Mouse (Mus musculus) lung, postnatal 0 days (tissue): ENCODE data around the gene Tfip11. TPM values are rescaled to one million over a fixed set of nuclear protein-coding genes. Genes with fewer than 3 reads are reported as not detected.

Experiments used
- ATAC-seq: fragments of 200-750 bp; cut with Nextera tagmentation; 2 replicates; pipeline ENCODE4 v1.8.0; 2017; ENCODE audit warnings: moderate library complexity
- DNase-seq: peaks from one replicate; pipeline ENCODE4 v3.0.0-alpha.2; 2016; ENCODE audit warnings: low spot score
- H3K27ac ChIP-seq: fragments of 300-500 bp; sonication (generic); 2 replicates; pipeline ENCODE4 v1.5.1; 2014; ENCODE audit warnings: antibody characterized with exemption, mild to moderate bottlenecking, low read length, mixed read lengths
- H3K27me3 ChIP-seq: fragments of 300-500 bp; sonication (generic); replicated peaks from 2 replicates; pipeline ENCODE4 v1.6.1; 2014; ENCODE audit warnings: low read length, mixed read lengths; ENCODE audit not compliant: insufficient read depth
- H3K36me3 ChIP-seq: fragments of 300-500 bp; sonication (generic); 2 replicates; pipeline ENCODE4 v1.6.1; 2014; ENCODE audit warnings: low read length, mixed read lengths; ENCODE audit not compliant: insufficient read depth
- H3K4me1 ChIP-seq: fragments of 300-500 bp; sonication (generic); 2 replicates; pipeline ENCODE4 v1.6.1; 2014; ENCODE audit warnings: antibody characterized with exemption, low read depth, low read length, mixed read lengths; ENCODE audit not compliant: insufficient read depth
- H3K4me2 ChIP-seq: fragments of 300-500 bp; sonication (generic); replicated peaks from 2 replicates; pipeline ENCODE4 v1.6.1; 2014; ENCODE audit warnings: low read depth, mild to moderate bottlenecking, low read length, moderate library complexity, mixed read lengths
- H3K4me3 ChIP-seq: fragments of 300-500 bp; sonication (generic); 2 replicates; pipeline ENCODE4 v1.5.1; 2014; ENCODE audit warnings: low read depth, low read length
- H3K9ac ChIP-seq: fragments of 300-500 bp; sonication (generic); replicated peaks from 2 replicates; pipeline ENCODE4 v1.6.1; 2014; ENCODE audit warnings: low read depth, mild to moderate bottlenecking
- H3K9me3 ChIP-seq: fragments of 300-500 bp; sonication (generic); 2 replicates; pipeline ENCODE4 v1.6.1; 2016; ENCODE audit warnings: low read length, mixed read lengths
- CTCF ChIP-seq: IDR thresholded peaks from 2 replicates; pipeline ENCODE4 v1.5.1; 2016; ENCODE audit warnings: antibody characterized with exemption, mild to moderate bottlenecking
- EP300 ChIP-seq: IDR thresholded peaks from 2 replicates; pipeline ENCODE4 v1.6.1; 2016; ENCODE audit warnings: antibody characterized with exemption, mild to moderate bottlenecking, control low read depth
- WGBS: fragments of 180-500 bp; shearing (Covaris S2); extraction: QIAGEN DNeasy Blood & Tissue Kit; methylation state at CpG from one replicate; pipeline ENCODE4 v1.1.7; 2014; 5-methylcytosine and 5-hydroxymethylcytosine counted together
- polyA plus RNA-seq: library from polyadenylated mRNA; unstranded; fragments of >200 nt; fragmentation: Nextera tagmentation; extraction: Ambion mirVana; gene quantifications from 2 replicates; pipeline ENCODE4 v1.2.1, GENCODE M21; 2015

The Tfip11 gene
- polyA plus RNA-seq, 1 experiment from 2014 or later = 16.0 TPM

DNA sequence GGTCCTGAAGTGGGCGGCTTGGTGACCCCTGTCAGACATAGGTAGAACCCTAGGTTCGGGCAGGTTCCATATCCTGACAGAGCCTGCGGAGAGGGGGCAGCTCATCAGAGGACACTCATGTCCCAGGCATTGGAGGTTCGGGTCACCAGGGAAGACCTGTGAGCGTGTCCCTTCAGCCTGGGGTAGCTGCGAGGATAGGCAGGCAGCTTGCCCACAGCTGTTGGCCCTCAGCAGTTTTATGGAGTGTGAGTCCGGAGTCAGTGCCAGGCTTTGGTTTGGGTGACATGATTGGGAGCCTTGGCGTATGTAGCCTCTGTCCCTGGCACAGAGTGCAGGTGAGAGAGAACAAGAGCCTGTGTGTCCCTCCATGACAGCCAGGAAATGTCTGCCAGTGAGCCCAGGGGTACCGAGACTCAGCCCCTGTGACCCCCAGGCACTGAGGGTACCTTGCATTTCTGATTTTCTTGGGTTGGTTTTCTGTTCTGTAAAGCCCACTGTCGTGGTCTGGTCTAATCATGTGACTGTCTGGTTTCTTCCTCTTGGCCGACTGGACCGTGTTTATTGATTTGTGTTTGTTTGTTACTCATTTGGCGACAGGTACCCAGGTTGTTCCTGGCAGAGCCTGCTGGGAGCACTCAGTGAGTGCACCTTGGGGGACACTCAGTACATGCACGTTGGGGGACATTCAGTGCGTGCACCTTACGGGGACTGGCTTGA lies 36.2 kb upstream of the Tfip11 start:
- H3K27ac ChIP-seq = peak overlapping the region; percentile 79; the same call in 1 of the 2 replicates
- no peaks in the 10 kb centered on the region for H3K27me3 ChIP-seq
- peak overlapping the region; percentile 43 for H3K4me2 ChIP-seq
- WGBS = 63% methylated on average over 16 of the region's 16 CpGs
- H3K9me3 ChIP-seq = no peaks in the 10 kb centered on the region
- ATAC-seq (peak; percentile 11; the same call in 1 of the 2 replicates), DNase-seq (peak; percentile 58)
- no peaks in the 10 kb centered on the region for H3K36me3 ChIP-seq
- no peak for TF ChIP-seq EP300
- TF ChIP-seq CTCF = no peak
- peak overlapping the region; percentile 39 for H3K9ac ChIP-seq
- H3K4me1 ChIP-seq = peaks cover 33% of the 10 kb centered on the region
- peak overlapping the region; percentile 29; the same call in 1 of the 2 replicates for H3K4me3 ChIP-seq

DNA sequence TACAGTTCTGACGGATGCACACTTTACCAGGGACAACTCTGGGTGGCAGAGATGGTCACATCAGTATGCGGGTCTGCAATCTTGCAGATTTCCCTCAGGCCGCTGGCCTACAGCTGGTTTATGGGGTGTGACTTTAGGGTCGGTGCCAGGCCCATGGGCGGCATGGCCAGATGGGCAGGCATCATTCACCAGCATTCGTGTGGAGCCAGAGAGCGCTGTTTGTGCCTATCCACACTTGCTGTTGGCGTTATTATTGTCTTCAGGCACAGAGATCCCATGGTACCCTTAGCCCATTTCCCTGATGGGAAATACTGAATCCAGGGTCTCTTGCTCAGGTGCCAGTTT lies 35.6 kb upstream of the Tfip11 start:
- 78% methylated on average over 8 of the region's 8 CpGs for WGBS
- Histone ChIP-seq H3K36me3 (no peaks in the 10 kb centered on the region), H3K9ac (0 out of 2 replicates have a peak overlapping the region, but pooled peaks have one; percentile 39), H3K4me3 (no peak overlapping the region), H3K27ac (no peak overlapping the region), H3K4me1 (peaks cover 34% of the 10 kb centered on the region), H3K9me3 (no peaks in the 10 kb centered on the region), H3K4me2 (peak overlapping the region; percentile 43), H3K27me3 (no peaks in the 10 kb centered on the region)
- TF ChIP-seq CTCF = no peak
- TF ChIP-seq EP300 = no peak
- ATAC-seq (no peak), DNase-seq (no peak)

DNA sequence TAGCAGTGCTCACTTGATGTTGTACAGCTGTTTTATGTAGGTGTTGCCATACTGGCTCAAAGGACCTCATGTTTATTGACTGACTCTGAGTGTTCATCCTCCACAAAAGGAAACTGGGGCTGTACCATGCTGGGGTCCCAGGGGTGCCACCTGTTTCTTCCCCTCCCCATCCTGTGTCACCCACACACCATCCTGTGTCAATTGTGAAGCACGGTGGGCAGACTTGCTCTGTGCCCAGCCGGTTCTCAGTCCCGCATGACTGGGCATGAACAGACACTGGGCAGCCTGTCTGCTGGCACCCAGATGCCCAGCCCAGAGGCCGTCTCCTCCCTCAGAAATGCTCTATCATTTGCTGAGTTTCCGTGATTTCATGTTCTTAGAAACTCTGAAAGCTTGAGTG lies 34.3 kb upstream of the Tfip11 start:
- ATAC-seq (no peak), DNase-seq (no peak)
- Histone ChIP-seq H3K4me3 (no peak overlapping the region), H3K4me1 (peaks cover 28% of the 10 kb centered on the region), H3K9ac (no peak overlapping the region), H3K9me3 (no peaks in the 10 kb centered on the region), H3K27ac (no peak overlapping the region), H3K36me3 (no peaks in the 10 kb centered on the region), H3K27me3 (no peaks in the 10 kb centered on the region), H3K4me2 (0 out of 2 replicates have a peak overlapping the region, but pooled peaks have one; percentile 1)
- no peak for TF ChIP-seq CTCF
- TF ChIP-seq EP300 = no peak
- 82% methylated on average over 5 of the region's 5 CpGs for WGBS

DNA sequence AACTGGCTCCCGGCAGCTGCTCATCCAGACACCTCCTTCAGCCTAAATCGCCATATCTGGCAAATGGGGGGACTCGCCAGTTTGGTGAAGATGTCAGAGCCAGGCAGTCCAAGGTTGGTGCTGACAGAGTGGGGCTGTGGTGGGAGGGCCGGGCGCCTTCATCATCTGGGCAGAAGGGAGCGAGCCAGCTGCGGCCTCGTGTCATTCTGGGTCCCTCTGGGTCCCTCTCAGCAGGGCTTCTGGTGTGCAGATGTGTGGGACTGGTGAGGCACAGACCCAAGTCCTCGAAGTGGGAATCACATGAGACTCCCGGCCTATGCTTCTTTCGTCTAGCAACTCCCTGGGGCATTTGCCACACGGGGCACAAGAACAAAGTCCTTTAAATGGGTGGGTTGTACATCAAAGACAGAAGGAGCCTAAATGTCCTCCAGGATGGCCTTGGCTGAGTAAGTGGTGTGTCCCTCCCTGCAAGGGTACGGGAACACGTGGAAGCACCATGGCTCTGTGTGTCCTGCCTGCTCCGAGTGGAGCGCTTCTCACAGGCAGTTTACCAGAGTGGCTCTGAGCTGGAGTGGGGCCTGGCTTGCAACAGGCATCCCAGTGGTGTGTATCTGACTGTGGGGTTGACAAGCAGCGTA lies 33.7 kb upstream of the Tfip11 start:
- H3K4me2 ChIP-seq = no peak overlapping the region
- H3K27me3 ChIP-seq = no peaks in the 10 kb centered on the region
- ATAC-seq (no peak), DNase-seq (no peak)
- WGBS = 77% methylated on average over 17 of the region's 17 CpGs
- TF ChIP-seq CTCF (no peak), EP300 (no peak)
- H3K9ac ChIP-seq = no peak overlapping the region
- H3K36me3 ChIP-seq = no peaks in the 10 kb centered on the region
- H3K4me3 ChIP-seq = no peak overlapping the region
- H3K9me3 ChIP-seq = no peaks in the 10 kb centered on the region
- H3K4me1 ChIP-seq = peaks cover 25% of the 10 kb centered on the region
- H3K27ac ChIP-seq = no peak overlapping the region

DNA sequence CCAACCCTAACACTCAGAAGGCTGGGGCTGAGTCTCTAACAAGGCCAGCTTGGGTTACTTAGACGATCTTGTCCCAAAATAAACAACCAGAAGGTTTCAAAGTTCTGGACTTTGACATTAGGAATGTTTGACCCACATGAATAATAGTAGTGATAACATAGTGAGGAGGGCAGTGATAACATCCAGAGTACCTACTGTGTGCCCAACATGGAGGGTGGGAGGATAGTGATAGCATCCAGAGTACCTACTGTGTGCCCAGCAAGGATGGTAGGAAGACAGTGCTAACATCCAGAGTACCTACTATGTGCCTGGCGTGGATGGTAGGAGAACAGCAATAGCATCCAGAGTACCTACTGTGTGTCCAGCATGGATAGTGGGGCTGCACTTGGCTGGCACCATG lies 32.4 kb upstream of the Tfip11 start:
- Histone ChIP-seq H3K9ac (no peak overlapping the region), H3K36me3 (no peaks in the 10 kb centered on the region), H3K27me3 (no peaks in the 10 kb centered on the region), H3K4me2 (no peak overlapping the region), H3K4me3 (no peak overlapping the region), H3K9me3 (no peaks in the 10 kb centered on the region), H3K4me1 (peaks cover 15% of the 10 kb centered on the region), H3K27ac (no peak overlapping the region)
- 54% methylated on average over 2 of the region's 2 CpGs for WGBS
- TF ChIP-seq EP300 (no peak), CTCF (no peak)
- ATAC-seq (no peak), DNase-seq (no peak)

DNA sequence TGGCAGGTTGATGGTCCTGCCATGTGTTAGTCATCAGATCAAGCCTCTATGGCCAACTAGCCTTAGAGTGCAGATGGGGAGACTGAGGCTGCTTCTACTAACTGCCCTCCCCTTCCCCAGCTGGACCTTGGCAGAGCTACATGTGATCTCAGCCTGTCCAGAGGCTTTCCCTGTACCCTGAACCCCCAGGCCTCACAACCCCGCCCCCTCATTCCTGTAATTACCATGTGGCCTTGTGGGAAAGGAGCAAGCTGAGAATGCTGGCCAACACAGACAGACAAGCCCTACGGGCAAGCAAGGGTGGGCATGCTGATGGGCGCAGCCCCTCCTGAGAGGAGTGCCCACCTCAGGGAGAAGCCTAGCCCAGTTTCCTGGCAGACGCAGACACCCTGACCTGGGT lies 31.5 kb upstream of the Tfip11 start:
- no peak overlapping the region; the same call in 1 of the 2 replicates for H3K27ac ChIP-seq
- no peak for ATAC-seq
- H3K9me3 ChIP-seq = no peaks in the 10 kb centered on the region
- no peak overlapping the region for H3K9ac ChIP-seq
- peaks cover 17% of the 10 kb centered on the region for H3K4me1 ChIP-seq
- 77% methylated on average over 4 of the region's 4 CpGs for WGBS
- H3K27me3 ChIP-seq = no peaks in the 10 kb centered on the region
- no peak for DNase-seq
- H3K36me3 ChIP-seq = no peaks in the 10 kb centered on the region
- no peak overlapping the region for H3K4me3 ChIP-seq
- TF ChIP-seq EP300 (no peak), CTCF (no peak)
- H3K4me2 ChIP-seq = no peak overlapping the region
